In the genomic region with DNA sequence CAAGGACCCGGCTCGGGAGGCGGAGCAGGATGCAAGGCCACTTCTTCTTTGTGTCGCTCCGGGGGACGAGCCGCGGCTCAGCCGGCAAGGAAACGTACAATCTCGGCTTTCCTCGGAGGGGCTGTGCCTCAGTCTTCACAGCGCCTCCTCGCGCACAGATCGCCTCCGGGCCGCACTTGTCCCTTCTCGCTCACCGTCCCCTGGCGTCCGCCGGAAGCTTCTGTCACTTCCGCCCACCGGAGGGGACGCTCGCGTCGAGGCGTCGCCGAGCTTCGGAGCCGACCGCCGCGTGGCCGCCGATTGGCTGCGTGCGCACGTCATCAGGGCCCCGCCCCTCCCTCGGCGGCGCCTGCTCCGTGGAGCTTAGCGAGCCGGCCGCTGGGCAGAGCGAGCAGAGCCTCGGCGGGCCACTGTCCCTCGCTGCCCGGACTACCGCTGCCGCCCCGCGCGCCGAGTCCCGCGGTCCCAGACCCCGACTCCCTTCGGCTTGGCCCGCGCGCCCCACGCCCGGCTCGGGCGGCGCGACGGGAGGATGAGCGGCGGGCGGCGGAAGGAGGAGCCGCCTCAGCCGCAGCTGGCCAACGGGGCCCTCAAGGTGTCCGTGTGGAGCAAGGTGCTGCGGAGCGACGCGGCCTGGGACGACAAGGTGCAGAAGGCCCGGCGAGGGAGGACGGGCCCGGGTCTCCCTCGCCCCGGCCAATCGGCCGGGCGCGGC, we compare ENCODE assay signal across 8 mouse cellular contexts. TPM values are rescaled to one million over a fixed set of nuclear protein-coding genes. Genes with fewer than 3 reads are reported as not detected.
A peak's percentile ranks its signal among the peaks of the same experiment; 100 is the strongest.
DNase-seq lines count a peak whose midpoint lies in the region; ATAC-seq lines count a peak whose summit lies in the region.

A gene (plus strand): TSS at position 357 of the 715 bp plus-strand sequence.

- no peaks in the 10 kb centered on the region for H3K36me3 ChIP-seq in hindbrain, embryonic 11.5 days (ENCODE audit: control insufficient read depth, insufficient read depth, low read length)

- H3K27ac ChIP-seq in hindbrain, embryonic 11.5 days (ENCODE audit: low read depth, low read length): peak within 1 kb of the TSS; percentile 93

- H3K27me3 ChIP-seq in hindbrain, embryonic 11.5 days (ENCODE audit: control insufficient read depth, insufficient read depth, low read length): no peaks in the 10 kb centered on the region

- peak; percentile 98 for DNase-seq in MN1 (ENCODE audit: low spot score)
- DNase-seq in cerebellum, adult 9-10 months: peak; percentile 95
- peak; percentile 93 to 98 for DNase-seq in frontal cortex, adult 2 months (ENCODE audit: extremely low spot score in 1 of 2, low spot score in 1 of 2)
- peak; percentile 99 for DNase-seq in hindbrain, embryonic 11.5 days (ENCODE audit: low spot score)
- DNase-seq in layer of hippocampus, postnatal 10 days (ENCODE audit: low spot score in 2 of 2): peak; percentile 97 to 99
- DNase-seq in lung, postnatal 10 days: peak; percentile 99
- peak; percentile 98 for DNase-seq in ovary, postnatal 36 days (ENCODE audit: low spot score)
- peak; percentile 98 for DNase-seq in thymus, postnatal 25 days

- WGBS in hindbrain, embryonic 11.5 days: under 1% methylated on average over 71 of the region's 98 CpGs

- ATAC-seq in hindbrain, embryonic 11.5 days (ENCODE audit: low FRiP score): peak; percentile 96

- peak within 1 kb of the TSS; percentile 96 for H3K9ac ChIP-seq in hindbrain, embryonic 11.5 days (ENCODE audit: low read depth, low read length)

- peaks cover 4% of the 10 kb centered on the region; the same call in 1 of the 2 replicates for H3K4me1 ChIP-seq in hindbrain, embryonic 11.5 days (replicated peaks; ENCODE audit: control insufficient read depth, insufficient read depth, low read length)

- H3K9me3 ChIP-seq in hindbrain, embryonic 11.5 days (ENCODE audit: control insufficient read depth, low read length): no peaks in the 10 kb centered on the region

- peak within 1 kb of the TSS; percentile 97 for H3K4me3 ChIP-seq in hindbrain, embryonic 11.5 days (ENCODE audit: low read depth, low read length)

- H3K4me2 ChIP-seq in hindbrain, embryonic 11.5 days (replicated peaks; ENCODE audit: low read depth, low read length): peak within 1 kb of the TSS; percentile 85

RNA-seq across cellular contexts. Expression of the gene that starts here (rescaled TPM):
- 101 and 109 TPM in 2 replicates for polyA plus RNA-seq in frontal cortex, adult 2 months (2012; rRNA removed)
- 208 and 214 TPM in 2 replicates for polyA plus RNA-seq in hindbrain, embryonic 11.5 days (2014; fragmentation: Nextera tagmentation; extraction: Ambion mirVana)
- total RNA-seq in layer of hippocampus, postnatal 10 days (2021): 100 to 1,000 TPM; 117 to 127 TPM

Comparison
In these comparisons a context has a peak if more than half of its experiments do, and no peak if none do; other contexts are left out.
1. Peak in every context shown above with its lines: DNase-seq, ATAC-seq, H3K4me3 ChIP-seq and H3K27ac ChIP-seq.